Mouse (Mus musculus) heart, adult 9 months (tissue): ENCODE results near the gene Olfr385.
"Not testable (repeated sequence)": the region's sequence is repeated elsewhere in the genome, so short reads cannot be mapped to it uniquely, and the experiment has no call there.

Experiments used
- DNase-seq, 2 experiments: peaks; one replicate each; pipeline ENCODE4 v3.0.0; 2022; ENCODE audit warnings: low spot score in 2 of 2

Gene Olfr385

GRCm38 (mm10) chr11:73592908-73593307 lies at the start of gene Olfr385:
Gene Olfr385 (minus strand): TSS chr11:73593008.
- DNase-seq = no peak

- no peak for DNase-seq
Observed at GRCm38 (mm10) chr11:73598294-73598693, 5.5 kb upstream of the Olfr385 start, which contains the start of gene Olfr384. Gene Olfr384 (plus strand): TSS chr11:73598594.

DNA sequence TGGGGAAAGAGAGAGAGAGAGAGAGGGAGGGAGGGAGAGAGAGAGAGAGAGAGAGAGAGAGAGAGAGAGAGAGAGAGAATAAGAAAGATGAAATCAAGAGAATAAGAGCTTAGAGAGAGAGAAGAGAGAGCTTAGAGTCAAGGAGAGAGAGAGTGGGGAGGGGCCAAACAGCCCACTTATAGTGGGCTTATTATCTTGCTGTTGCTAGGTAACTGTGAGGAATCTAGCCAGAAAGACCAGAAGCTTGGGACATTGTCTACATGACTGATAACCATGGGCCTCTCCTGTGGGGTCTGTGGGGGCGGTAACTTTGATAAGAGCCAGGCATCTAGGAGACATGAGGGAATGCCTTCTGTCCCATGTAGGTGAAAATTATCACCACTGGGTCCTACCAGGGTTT lies 9.6 kb downstream of the Olfr385 start:
- not testable (repeated sequence) for DNase-seq

DNA sequence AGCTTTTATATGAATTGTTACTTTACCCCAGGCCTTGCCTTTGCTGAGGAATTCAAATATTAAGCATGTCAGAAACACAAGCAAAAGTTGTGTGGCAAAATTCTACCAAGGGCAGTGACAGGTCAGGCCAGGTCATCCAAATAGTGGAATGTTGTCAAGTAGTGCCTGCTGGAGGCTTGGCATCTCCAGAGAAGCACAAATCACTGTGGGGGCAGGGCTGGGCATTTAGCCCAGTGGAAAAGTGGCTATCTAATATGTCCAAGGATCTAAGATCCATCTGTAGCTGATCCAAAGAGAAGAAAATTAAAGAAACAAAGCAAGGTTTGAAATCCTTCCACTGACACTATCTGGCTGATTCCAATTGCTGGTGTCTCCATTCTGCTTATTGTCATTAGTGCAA lies 12.9 kb downstream of the Olfr385 start:
- no peak for DNase-seq
